Mouse (Mus musculus): ENCODE results near the gene Dcbld1.
A peak's percentile ranks its signal among the peaks of the same experiment; 100 is the strongest.

Gene Dcbld1

DNA sequence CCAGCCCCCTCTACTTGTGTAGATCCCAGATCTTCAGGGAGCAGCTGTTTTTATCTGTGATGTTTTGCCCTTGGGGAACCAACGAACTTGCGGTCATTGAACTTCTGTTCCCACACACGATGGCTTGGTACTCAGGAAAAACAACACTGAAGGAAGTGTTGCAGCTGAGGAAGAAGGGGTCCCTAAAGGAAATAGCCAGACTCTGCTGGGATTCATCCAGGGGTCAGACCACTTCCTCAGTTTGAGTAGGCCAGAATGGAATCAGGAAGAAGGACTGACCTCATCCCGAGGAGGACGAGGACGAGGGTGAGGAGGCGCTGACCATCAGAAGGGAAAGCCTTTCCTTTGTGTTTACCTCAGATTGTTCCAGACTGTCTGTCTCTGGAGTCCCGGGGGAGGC is 75.8 kb downstream of the Dcbld1 start:
- no peak for DNase-seq

DNA sequence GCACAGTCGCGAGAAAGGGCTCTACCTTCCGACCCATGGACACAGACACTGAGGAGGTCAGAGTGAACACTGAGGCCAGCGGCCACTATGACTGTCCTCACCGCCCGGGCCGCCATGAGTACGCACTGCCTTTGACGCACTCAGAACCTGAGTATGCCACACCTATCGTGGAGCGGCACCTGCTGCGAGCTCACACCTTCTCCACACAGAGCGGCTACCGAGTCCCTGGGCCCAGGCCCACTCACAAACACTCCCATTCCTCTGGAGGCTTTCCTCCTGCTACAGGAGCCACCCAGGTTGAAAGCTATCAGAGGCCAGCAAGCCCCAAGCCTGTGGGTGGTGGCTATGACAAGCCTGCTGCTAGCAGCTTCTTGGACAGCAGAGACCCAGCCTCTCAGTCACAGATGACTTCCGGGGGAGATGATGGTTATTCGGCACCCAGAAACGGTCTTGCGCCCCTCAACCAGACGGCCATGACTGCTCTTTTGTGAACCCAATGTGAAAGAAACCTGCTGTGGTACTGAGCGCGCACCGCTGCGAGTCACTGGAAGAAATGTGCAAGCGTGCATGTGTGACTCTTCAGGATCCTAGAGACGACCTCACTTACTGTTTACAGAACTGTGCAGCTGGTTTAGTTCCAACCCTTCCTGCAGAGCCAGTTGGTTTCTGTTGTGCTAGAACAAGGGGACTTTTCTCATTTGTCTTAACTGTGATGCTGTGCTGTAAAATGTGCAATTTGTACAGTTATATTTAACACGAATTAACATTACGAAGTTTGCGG is 86.3 kb downstream of the Dcbld1 start:
- no peak for DNase-seq

DNA sequence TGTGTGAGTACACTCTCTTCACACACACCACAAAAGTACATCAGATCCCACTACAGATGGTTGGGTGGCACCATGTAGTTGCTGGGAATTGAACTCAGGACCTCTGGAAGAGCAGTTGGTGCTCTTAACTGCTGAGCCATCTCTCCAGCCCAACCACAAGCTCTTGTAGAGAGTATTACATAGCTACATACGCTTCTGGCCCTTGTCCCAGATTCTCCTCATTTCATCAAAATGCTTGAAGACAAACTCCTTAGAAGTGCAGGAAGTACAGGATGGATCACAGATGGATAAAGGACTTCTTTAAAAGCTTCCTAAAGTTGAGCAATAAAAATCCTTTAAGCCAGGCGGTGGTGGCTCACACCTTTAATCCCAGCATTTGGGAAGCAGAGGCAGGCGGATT is 88.5 kb downstream of the Dcbld1 start:
- no peak for DNase-seq

DNA sequence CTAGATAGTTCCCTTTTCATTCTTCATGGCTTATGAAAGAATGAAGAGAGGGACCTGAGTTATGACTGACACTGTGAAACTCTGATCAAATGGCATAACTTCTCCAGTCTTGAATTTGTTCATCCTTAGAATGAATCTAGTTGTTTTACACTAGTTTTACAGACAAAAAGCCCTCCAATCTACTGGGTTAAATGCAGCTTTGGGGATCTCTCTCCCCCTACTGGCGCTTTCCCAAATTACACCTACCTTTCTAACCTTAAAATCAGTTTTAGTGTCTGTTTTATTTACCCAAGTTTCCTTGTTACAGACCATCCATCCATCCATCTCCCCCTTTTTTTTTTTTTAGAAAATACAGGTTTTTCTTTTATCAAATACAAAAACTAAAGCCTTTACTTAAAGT is 97.6 kb downstream of the Dcbld1 start:
- peak in 1 of 2 experiments; percentile 48 for DNase-seq

DNA sequence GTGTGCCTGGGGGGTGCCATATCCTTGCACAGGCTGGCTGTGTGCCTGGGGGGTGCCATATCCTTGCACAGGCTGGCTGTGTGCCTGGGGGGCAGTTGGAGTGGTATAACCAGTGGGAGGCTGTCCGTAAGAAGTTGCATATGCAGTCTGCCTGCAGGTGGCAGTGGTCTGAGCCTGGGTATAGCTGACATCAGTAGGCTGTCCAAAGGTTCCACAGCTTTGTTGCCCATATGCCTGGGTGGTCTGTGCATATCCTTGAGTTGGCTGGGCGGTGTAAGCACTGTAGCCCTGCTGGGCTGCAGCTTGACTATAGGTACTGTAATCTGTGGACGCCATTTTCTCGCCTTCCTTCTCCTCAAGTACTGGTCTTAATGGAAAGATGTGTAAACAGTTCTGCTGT is 109.9 kb downstream of the Dcbld1 start:
- DNase-seq, result peak in 1 of 2 experiments; percentile 27

DNA sequence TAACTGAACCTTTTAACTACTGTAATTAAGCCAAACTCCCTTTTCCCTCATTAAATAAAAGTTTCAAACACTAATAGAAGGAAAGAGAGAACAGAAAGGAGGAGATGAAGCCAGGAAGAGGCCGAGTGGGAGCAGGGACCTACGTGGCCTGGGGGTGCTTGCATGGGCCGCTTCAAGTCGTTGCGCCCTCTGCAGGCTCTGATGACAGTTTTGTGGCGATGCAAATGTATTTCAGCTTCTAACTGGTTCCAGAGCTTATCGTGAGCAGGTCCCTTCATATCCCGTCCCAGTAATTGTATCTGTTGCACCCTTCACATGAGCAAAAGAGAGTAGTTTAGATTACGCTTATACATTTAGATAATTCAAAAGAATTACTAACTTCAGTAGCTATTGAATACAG is 119.8 kb downstream of the Dcbld1 start:
- no peak for DNase-seq

- DNase-seq, result no peak
Measured at GRCm38 (mm10) chr10:52358467-52358866, 125.0 kb downstream of the Dcbld1 start, which contains the start of gene Gm26741. Gm26741 (plus strand) TSS chr10:52358767.

- peak; percentile 53 to 64 for DNase-seq
Measured at GRCm38 (mm10) chr10:52360241-52360735, 126.9 kb downstream of the Dcbld1 start.

GRCm38 (mm10) chr10:52360862-52361609 is 127.6 kb downstream of the Dcbld1 start:
- DNase-seq, result peak; percentile 24

GRCm38 (mm10) chr10:52368376-52368775 is 135.0 kb downstream of the Dcbld1 start:
- DNase-seq, result peak; percentile 42 to 52

All from cerebellum, postnatal 25 days (tissue).